Mouse (Mus musculus) CH12.LX (cell line): Measurements from ENCODE around the gene Btnl6. TPM values are rescaled to one million over a fixed set of nuclear protein-coding genes. Genes with fewer than 3 reads are reported as not detected.

Experiments used
- DNase-seq: peaks from one replicate; pipeline ENCODE4 v3.0.0-alpha.2; 2013; ENCODE audit errors: extremely low read depth
- H3K27ac ChIP-seq: 2 replicates; pipeline ENCODE4 v1.5.1; 2012; ENCODE audit warnings: low read depth, mild to moderate bottlenecking, control low read depth, moderate library complexity; ENCODE audit not compliant: insufficient read depth
- H3K27me3 ChIP-seq: replicated peaks from 2 replicates; pipeline ENCODE3; 2012; ENCODE audit warnings: inconsistent platforms
- H3K36me3 ChIP-seq, 2 experiments: replicated peaks in 1 of 2; 2 replicates each; pipeline versions ENCODE3 to v1.6.1; 2012; ENCODE audit warnings: inconsistent platforms in 1 of 2, low read length in 1 of 2, mild to moderate bottlenecking in 1 of 2, mixed read lengths in 1 of 2, moderate library complexity in 1 of 2; ENCODE audit not compliant: control insufficient read depth in 1 of 2, insufficient read depth in 1 of 2
- H3K4me1 ChIP-seq, 2 experiments: 2 replicates each; pipeline ENCODE4 v1.6.1; 2012; ENCODE audit warnings: inconsistent platforms in 1 of 2, moderate library complexity in 1 of 2; ENCODE audit not compliant: insufficient read depth in 2 of 2, control insufficient read depth in 1 of 2
- H3K4me2 ChIP-seq: 2 replicates; pipeline ENCODE4 v1.6.1; 2012; ENCODE audit warnings: low read depth, mild to moderate bottlenecking, control low read depth; ENCODE audit not compliant: poor library complexity, insufficient read depth, severe bottlenecking
- H3K4me3 ChIP-seq, 3 experiments: fragments of 150-350 bp in 1 of 3; sonication (generic) in 1 of 3; replicated peaks in 1 of 3; 2 replicates each; pipeline versions ENCODE3 to v1.5.1; 2011 to 2012; ENCODE audit warnings: low read depth in 2 of 3, low read length in 2 of 3, mild to moderate bottlenecking in 2 of 3, moderate library complexity in 2 of 3, control low read depth in 1 of 3, improper control_type of control experiment in 1 of 3, inconsistent platforms in 1 of 3, mixed read lengths in 1 of 3; ENCODE audit not compliant: poor library complexity in 1 of 3
- H3K79me2 ChIP-seq: replicated peaks from 2 replicates; pipeline ENCODE4 v1.6.1; 2012; ENCODE audit warnings: mild to moderate bottlenecking, moderate library complexity; ENCODE audit not compliant: control insufficient read depth, poor library complexity, insufficient read depth, severe bottlenecking; ENCODE audit errors: extremely low read depth
- H3K9ac ChIP-seq: 2 replicates; pipeline ENCODE4 v1.6.1; 2012; ENCODE audit warnings: low read depth, mild to moderate bottlenecking, control low read depth, moderate library complexity; ENCODE audit not compliant: insufficient read depth
- H3K9me3 ChIP-seq: replicated peaks from 2 replicates; pipeline ENCODE3; 2012; ENCODE audit warnings: low read length, inconsistent platforms, mixed read lengths
- CHD1 ChIP-seq: IDR thresholded peaks from 2 replicates; pipeline ENCODE4 v1.6.1; 2012; ENCODE audit warnings: low read depth, low read length, improper control_type of control experiment, inconsistent platforms
- CHD2 ChIP-seq: IDR thresholded peaks from 2 replicates; pipeline ENCODE4 v1.6.1; 2011; ENCODE audit warnings: low read length, improper control_type of control experiment
- E2F4 ChIP-seq: IDR thresholded peaks from 2 replicates; pipeline ENCODE4 v1.6.1; 2011; ENCODE audit warnings: low read depth, low read length, improper control_type of control experiment; ENCODE audit not compliant: insufficient replicate concordance
- ELF1 ChIP-seq: IDR thresholded peaks from 2 replicates; pipeline ENCODE4 v1.6.1; 2014; ENCODE audit warnings: low read depth, mild to moderate bottlenecking, inconsistent platforms, low read length, improper control_type of control experiment
- EP300 ChIP-seq: IDR thresholded peaks from 2 replicates; pipeline ENCODE4 v1.6.1; 2011; ENCODE audit warnings: low read length, improper control_type of control experiment
- ETS1 ChIP-seq: conservative IDR thresholded peaks from 2 replicates; pipeline ENCODE4 v1.6.1; 2012; ENCODE audit warnings: low read depth, mild to moderate bottlenecking, inconsistent platforms, low read length, improper control_type of control experiment, moderate library complexity
- GABPA ChIP-seq: IDR thresholded peaks from 2 replicates; pipeline ENCODE4 v1.6.1; 2012; ENCODE audit warnings: low read depth, low read length, improper control_type of control experiment, inconsistent platforms; ENCODE audit not compliant: insufficient replicate concordance
- HCFC1 ChIP-seq: IDR thresholded peaks from 2 replicates; pipeline ENCODE4 v1.6.1; 2012; ENCODE audit warnings: low read depth, mild to moderate bottlenecking, inconsistent platforms, low read length, improper control_type of control experiment
- IRF4 ChIP-seq: IDR thresholded peaks from 2 replicates; pipeline ENCODE4 v1.6.1; 2014; ENCODE audit warnings: low read depth, mild to moderate bottlenecking, inconsistent platforms, low read length, improper control_type of control experiment
- JUND ChIP-seq: conservative IDR thresholded peaks from 2 replicates; pipeline ENCODE4 v1.6.1; 2011; ENCODE audit warnings: low read depth, low read length, improper control_type of control experiment
- MAX ChIP-seq: IDR thresholded peaks from 2 replicates; pipeline ENCODE4 v1.6.1; 2011; ENCODE audit warnings: low read length, improper control_type of control experiment
- MAZ ChIP-seq: IDR thresholded peaks from 2 replicates; pipeline ENCODE4 v1.6.1; 2012; ENCODE audit warnings: low read depth, mild to moderate bottlenecking, inconsistent platforms, low read length, improper control_type of control experiment, moderate library complexity
- MXI1 ChIP-seq: IDR thresholded peaks from 2 replicates; pipeline ENCODE4 v1.6.1; 2011; ENCODE audit warnings: mild to moderate bottlenecking, low read depth, low read length, improper control_type of control experiment
- MYC ChIP-seq: IDR thresholded peaks from 2 replicates; pipeline ENCODE4 v1.6.1; 2011; ENCODE audit warnings: low read depth, mild to moderate bottlenecking, improper control_type of control experiment, low read length
- NELFE ChIP-seq: IDR thresholded peaks from 2 replicates; pipeline ENCODE4 v1.6.1; 2011; ENCODE audit warnings: low read depth, low read length, improper control_type of control experiment
- NRF1 ChIP-seq: IDR thresholded peaks from 2 replicates; pipeline ENCODE4 v1.6.1; 2014; ENCODE audit warnings: low read depth, mild to moderate bottlenecking, inconsistent platforms, low read length, improper control_type of control experiment, moderate library complexity
- POLR2A ChIP-seq: IDR thresholded peaks from 2 replicates; pipeline ENCODE4 v1.6.1; 2011; ENCODE audit warnings: low read depth, mild to moderate bottlenecking, improper control_type of control experiment, low read length
- POLR2AphosphoS2 ChIP-seq: IDR thresholded peaks from 2 replicates; pipeline ENCODE4 v1.6.1; 2011; ENCODE audit warnings: low read depth, low read length, improper control_type of control experiment
- RAD21 ChIP-seq: IDR thresholded peaks from 2 replicates; pipeline ENCODE4 v1.6.1; 2011; ENCODE audit warnings: low read depth, mild to moderate bottlenecking, low read length, improper control_type of control experiment, moderate library complexity
- RCOR1 ChIP-seq: conservative IDR thresholded peaks from 2 replicates; pipeline ENCODE4 v1.6.1; 2012; ENCODE audit warnings: low read depth, mild to moderate bottlenecking, inconsistent platforms, low read length, improper control_type of control experiment
- SIN3A ChIP-seq: IDR thresholded peaks from 2 replicates; pipeline ENCODE4 v1.6.1; 2012; ENCODE audit warnings: low read length, improper control_type of control experiment, inconsistent platforms
- SMC3 ChIP-seq: IDR thresholded peaks from 2 replicates; pipeline ENCODE4 v1.6.1; 2011; ENCODE audit warnings: low read depth, low read length, improper control_type of control experiment
- TBP ChIP-seq: conservative IDR thresholded peaks from 2 replicates; pipeline ENCODE4 v1.6.1; 2011; ENCODE audit warnings: low read depth, low read length, improper control_type of control experiment
- TCF12 ChIP-seq: IDR thresholded peaks from 2 replicates; pipeline ENCODE4 v1.6.1; 2014; ENCODE audit warnings: low read depth, mild to moderate bottlenecking, inconsistent platforms, low read length, improper control_type of control experiment
- UBTF ChIP-seq: IDR thresholded peaks from 2 replicates; pipeline ENCODE4 v1.6.1; 2012; ENCODE audit warnings: low read depth, mild to moderate bottlenecking, inconsistent platforms, low read length, improper control_type of control experiment, moderate library complexity
- USF1 ChIP-seq: IDR thresholded peaks from 2 replicates; pipeline ENCODE4 v1.6.1; 2014; ENCODE audit warnings: low read depth, mild to moderate bottlenecking, inconsistent platforms, low read length, improper control_type of control experiment
- ZC3H11A ChIP-seq: IDR thresholded peaks from 2 replicates; pipeline ENCODE4 v1.6.1; 2012; ENCODE audit warnings: low read depth, mild to moderate bottlenecking, inconsistent platforms, low read length, improper control_type of control experiment
- ZMIZ1 ChIP-seq: IDR thresholded peaks from 2 replicates; pipeline ENCODE4 v1.6.1; 2012; ENCODE audit warnings: low read depth, mild to moderate bottlenecking, inconsistent platforms, low read length, improper control_type of control experiment
- ZNF384 ChIP-seq: IDR thresholded peaks from 2 replicates; pipeline ENCODE4 v1.6.1; 2012; ENCODE audit warnings: low read depth, low read length, improper control_type of control experiment, inconsistent platforms
- dilution Hi-C: fragments of 300-500 bp; cut with MboI; formaldehyde crosslinking; loops from 2 replicates; pipeline ENCODE4 v1.14.3; 2020; ENCODE audit warnings: low sequenced_read_pairs; ENCODE audit not compliant: extremely low pct_unique_long_range_greater_than_20kb, extremely low pct_ligation_motif_present
- in situ Hi-C: fragments of 300-500 bp; cut with MboI; formaldehyde crosslinking; loops from 3 replicates; pipeline ENCODE4 v1.14.3; 2019; ENCODE audit warnings: low sequenced_read_pairs, low pct_ligation_motif_present, low pct_unique_long_range_greater_than_20kb, mixed read lengths
- polyA plus RNA-seq: library from polyadenylated mRNA; unstranded; fragments of >175 nt; gene quantifications from 2 replicates; pipeline ENCODE4 v1.2.1, GENCODE M21; 2012; ENCODE audit warnings: low read depth; ENCODE audit not compliant: insufficient read length
- total RNA-seq, 2 experiments: library from RNA; depleted of rRNA; stranded (reverse); fragments of 300-350 nt in 1 of 2; fragments of >200 nt in 1 of 2; gene quantifications; 2 replicates each; pipeline ENCODE4 v1.2.3; 2012 to 2014

Gene Btnl6
- total and polyA plus RNA-seq, 3 experiments = not detected

GRCm38 (mm10) chr17:34517795-34518194 lies 643 bp upstream of the Btnl6 start:
- no peaks in the 10 kb centered on the region for H3K79me2 ChIP-seq
- no peak for TF ChIP-seq POLR2A
- TF ChIP-seq NELFE = no peak
- TF ChIP-seq RCOR1 = no peak
- TF ChIP-seq CHD1 = no peak
- no peak for TF ChIP-seq POLR2AphosphoS2
- no peak for TF ChIP-seq USF1
- no peak for TF ChIP-seq ETS1
- TF ChIP-seq NRF1 = no peak
- TF ChIP-seq IRF4 = no peak
- TF ChIP-seq SMC3 = no peak
- no peak for TF ChIP-seq HCFC1
- TF ChIP-seq JUND = no peak
- TF ChIP-seq CHD2 = no peak
- TF ChIP-seq ELF1 = no peak
- no peak for TF ChIP-seq E2F4
- TF ChIP-seq MYC = no peak
- TF ChIP-seq TCF12 = no peak
- no peak for TF ChIP-seq GABPA
- no peak for TF ChIP-seq MAZ
- no peak for TF ChIP-seq ZNF384
- TF ChIP-seq, all 38 proteins: peak for 0
- no peak overlapping the region for H3K4me2 ChIP-seq
- H3K4me3 ChIP-seq = no peak overlapping the region
- no peak overlapping the region for H3K9ac ChIP-seq
- H3K9me3 ChIP-seq = no peaks in the 10 kb centered on the region
- no peaks in the 10 kb centered on the region for H3K36me3 ChIP-seq
- dilution Hi-C loops (no loop called here), in situ Hi-C loops (loop anchor here (5.0 kb wide), 1 partner anchor 45 kb away; no protein-coding TSS in a partner anchor)
- DNase-seq = no peak
- no peaks in the 10 kb centered on the region for H3K4me1 ChIP-seq
- H3K27ac ChIP-seq = no peak overlapping the region
- peaks cover 24% of the 10 kb centered on the region for H3K27me3 ChIP-seq

DNA sequence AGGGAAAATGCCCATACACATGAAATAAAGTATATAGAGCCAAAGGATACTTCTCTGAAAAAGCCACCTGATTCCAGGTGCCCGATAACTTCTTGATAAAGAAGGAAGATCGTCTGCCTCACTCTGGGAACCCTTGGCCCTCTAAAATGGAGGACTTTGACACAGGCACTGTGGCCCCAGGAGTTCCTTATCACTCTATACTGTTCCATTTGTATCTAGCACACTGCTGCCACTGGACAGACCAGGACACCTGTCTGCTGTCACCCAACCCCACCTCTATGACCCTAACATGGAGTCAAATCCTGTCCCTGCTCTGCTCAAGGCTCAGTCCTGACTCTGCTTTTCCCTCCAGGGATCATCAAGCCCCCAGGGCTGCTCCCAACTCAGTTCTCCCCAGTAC lies 638 bp downstream of the Btnl6 start:
- H3K27ac ChIP-seq = no peak overlapping the region
- H3K4me1 ChIP-seq = no peaks in the 10 kb centered on the region
- in situ Hi-C loops (loop anchor here (5.0 kb wide), 1 partner anchor 44 kb away; no protein-coding TSS in a partner anchor), dilution Hi-C loops (no loop called here)
- H3K4me3 ChIP-seq = no peak overlapping the region
- H3K4me2 ChIP-seq = no peak overlapping the region
- no peaks in the 10 kb centered on the region for H3K36me3 ChIP-seq
- H3K79me2 ChIP-seq = no peaks in the 10 kb centered on the region
- peaks cover 24% of the 10 kb centered on the region for H3K27me3 ChIP-seq
- no peak overlapping the region for H3K9ac ChIP-seq
- TF ChIP-seq ZC3H11A (no peak), TCF12 (no peak), CHD1 (no peak), NRF1 (no peak), USF1 (no peak), TBP (no peak), SMC3 (no peak), EP300 (no peak), CHD2 (no peak), POLR2A (no peak), UBTF (no peak), RAD21 (no peak), HCFC1 (no peak), NELFE (no peak), GABPA (no peak), SIN3A (no peak), MXI1 (no peak), MAZ (no peak), ZMIZ1 (no peak), MAX (no peak)
- no peaks in the 10 kb centered on the region for H3K9me3 ChIP-seq
- DNase-seq = no peak
